Mouse (Mus musculus): ENCODE results near the gene Epha5. TPM values are rescaled to one million over a fixed set of nuclear protein-coding genes. Genes with fewer than 3 reads are reported as not detected.

Epha5 gene
- polyA plus RNA-seq, 1 experiment from 2014 or later = 6.8 TPM

- H3K9me3 ChIP-seq = no peaks in the 10 kb centered on the region
- H3K27ac ChIP-seq = no peak overlapping the region
- ATAC-seq (ENCODE audit: insufficient number of reproducible peaks, low FRiP score, low TSS enrichment, low read depth) = no peak
- no peaks in the 10 kb centered on the region for H3K4me1 ChIP-seq
- H3K27me3 ChIP-seq = no peaks in the 10 kb centered on the region
- H3K4me2 ChIP-seq = no peak overlapping the region
- no peak overlapping the region for H3K4me3 ChIP-seq
- H3K36me3 ChIP-seq = no peaks in the 10 kb centered on the region
- 50% methylated on average over 3 of the region's 3 CpGs for WGBS
- H3K9ac ChIP-seq = no peak overlapping the region
Measured at GRCm38 (mm10) chr5:84289429-84289977, 127.7 kb downstream of the Epha5 start.

- Histone ChIP-seq H3K27ac (no peak overlapping the region), H3K9me3 (no peaks in the 10 kb centered on the region), H3K4me2 (no peak overlapping the region), H3K9ac (no peak overlapping the region), H3K36me3 (no peaks in the 10 kb centered on the region), H3K4me1 (no peaks in the 10 kb centered on the region), H3K4me3 (no peak overlapping the region), H3K27me3 (no peaks in the 10 kb centered on the region)
- ATAC-seq (ENCODE audit: insufficient number of reproducible peaks, low FRiP score, low TSS enrichment, low read depth) = no peak
- 71% methylated on average over 22 of the region's 22 CpGs for WGBS
Measured at GRCm38 (mm10) chr5:84281290-84282017, 135.7 kb downstream of the Epha5 start.

DNA sequence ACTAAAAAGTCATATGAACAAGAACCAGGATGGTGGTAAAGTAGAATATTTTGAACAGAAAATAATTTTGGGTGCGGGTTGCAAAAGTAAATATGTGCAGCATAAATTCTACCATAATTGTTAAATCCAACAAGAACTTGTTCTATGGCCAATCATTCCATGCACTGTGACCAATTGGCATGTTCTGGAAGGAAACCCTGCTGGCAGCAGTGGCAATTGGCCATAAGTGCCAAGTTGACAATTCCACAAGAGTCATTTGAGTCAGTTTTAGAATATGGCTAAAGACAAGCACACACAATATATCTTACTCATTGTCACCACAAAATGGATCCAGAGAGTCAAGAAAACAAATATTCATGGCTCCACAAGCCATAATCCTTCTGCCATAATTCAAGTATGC, 140.2 kb downstream of the Epha5 start:
- WGBS = 83% methylated on average over 1 of the region's 1 CpGs
- ATAC-seq (ENCODE audit: insufficient number of reproducible peaks, low FRiP score, low TSS enrichment, low read depth) = no peak
- no peak overlapping the region for H3K4me3 ChIP-seq
- H3K9ac ChIP-seq = no peak overlapping the region
- H3K36me3 ChIP-seq = no peaks in the 10 kb centered on the region
- H3K4me1 ChIP-seq = no peaks in the 10 kb centered on the region
- H3K4me2 ChIP-seq = no peak overlapping the region
- no peaks in the 10 kb centered on the region for H3K27me3 ChIP-seq
- no peak overlapping the region for H3K27ac ChIP-seq
- no peaks in the 10 kb centered on the region for H3K9me3 ChIP-seq

GRCm38 (mm10) chr5:84265407-84265806, 151.8 kb downstream of the Epha5 start:
- Histone ChIP-seq H3K36me3 (no peaks in the 10 kb centered on the region), H3K9ac (no peak overlapping the region), H3K27ac (no peak overlapping the region), H3K4me1 (0 out of 2 replicates have a peak, but pooled peaks cover 2% of the 10 kb centered on the region), H3K27me3 (no peaks in the 10 kb centered on the region), H3K9me3 (no peaks in the 10 kb centered on the region), H3K4me3 (no peak overlapping the region), H3K4me2 (no peak overlapping the region)
- no peak for ATAC-seq (ENCODE audit: insufficient number of reproducible peaks, low FRiP score, low TSS enrichment, low read depth)
- WGBS = 80% methylated on average over 4 of the region's 4 CpGs

GRCm38 (mm10) chr5:84263999-84264398, 153.2 kb downstream of the Epha5 start:
- Histone ChIP-seq H3K9ac (no peak overlapping the region), H3K9me3 (no peaks in the 10 kb centered on the region), H3K4me3 (no peak overlapping the region), H3K4me1 (0 out of 2 replicates have a peak, but pooled peaks cover 2% of the 10 kb centered on the region), H3K27ac (no peak overlapping the region), H3K36me3 (no peaks in the 10 kb centered on the region), H3K4me2 (no peak overlapping the region), H3K27me3 (no peaks in the 10 kb centered on the region)
- ATAC-seq (ENCODE audit: insufficient number of reproducible peaks, low FRiP score, low TSS enrichment, low read depth) = no peak
- 19% methylated on average over 6 of the region's 6 CpGs for WGBS

DNA sequence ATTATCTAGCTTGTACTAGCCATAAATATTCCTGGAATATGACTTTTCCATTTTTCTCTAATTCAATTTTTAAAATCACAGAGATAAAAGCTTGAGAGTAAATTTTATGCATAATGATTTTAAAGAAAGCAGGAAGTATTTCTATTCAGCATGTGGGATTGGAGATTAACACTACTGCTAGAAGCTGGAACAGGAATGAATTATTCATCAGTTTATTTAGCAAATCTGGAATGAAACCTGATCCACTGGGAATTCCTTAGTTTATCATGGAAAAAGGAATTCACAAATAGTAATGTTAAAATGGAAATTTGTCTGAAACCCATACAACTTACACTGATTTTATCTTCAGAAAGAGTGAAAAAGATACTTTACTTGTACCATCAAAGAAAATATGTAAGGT, 187.2 kb downstream of the Epha5 start:
- Histone ChIP-seq H3K9ac (no peak overlapping the region), H3K27ac (no peak overlapping the region), H3K4me2 (no peak overlapping the region), H3K4me1 (no peaks in the 10 kb centered on the region), H3K36me3 (no peaks in the 10 kb centered on the region), H3K27me3 (no peaks in the 10 kb centered on the region), H3K9me3 (no peaks in the 10 kb centered on the region), H3K4me3 (no peak overlapping the region)
- no peak for ATAC-seq (ENCODE audit: insufficient number of reproducible peaks, low FRiP score, low TSS enrichment, low read depth)

DNA sequence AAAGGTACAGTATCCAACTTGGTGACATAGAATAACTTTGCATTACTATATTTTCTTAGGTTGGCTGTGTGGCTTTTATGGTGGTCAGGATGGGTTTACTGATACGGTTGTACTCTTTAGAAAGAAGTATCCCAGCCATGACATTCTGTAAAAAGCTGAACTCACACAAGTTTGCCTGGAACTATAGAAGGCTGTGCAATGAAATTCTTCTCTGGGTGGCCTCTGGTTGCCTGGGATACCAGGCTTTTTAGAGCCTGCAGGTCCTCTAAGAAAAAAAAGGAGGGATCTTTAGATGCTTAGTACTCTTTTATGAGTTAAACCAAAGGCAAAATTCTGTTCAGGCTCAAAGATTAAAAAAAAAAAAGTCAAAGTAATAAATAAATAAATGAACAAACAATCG, 208.6 kb downstream of the Epha5 start:
- ATAC-seq (ENCODE audit: insufficient number of reproducible peaks, low FRiP score, low TSS enrichment, low read depth) = no peak
- H3K9ac ChIP-seq = no peak overlapping the region
- H3K27me3 ChIP-seq = no peaks in the 10 kb centered on the region
- H3K4me2 ChIP-seq = no peak overlapping the region
- no peak overlapping the region for H3K27ac ChIP-seq
- no peaks in the 10 kb centered on the region for H3K4me1 ChIP-seq
- no peak overlapping the region for H3K4me3 ChIP-seq
- H3K9me3 ChIP-seq = no peaks in the 10 kb centered on the region
- H3K36me3 ChIP-seq = no peaks in the 10 kb centered on the region
- 82% methylated on average over 2 of the region's 2 CpGs for WGBS

DNA sequence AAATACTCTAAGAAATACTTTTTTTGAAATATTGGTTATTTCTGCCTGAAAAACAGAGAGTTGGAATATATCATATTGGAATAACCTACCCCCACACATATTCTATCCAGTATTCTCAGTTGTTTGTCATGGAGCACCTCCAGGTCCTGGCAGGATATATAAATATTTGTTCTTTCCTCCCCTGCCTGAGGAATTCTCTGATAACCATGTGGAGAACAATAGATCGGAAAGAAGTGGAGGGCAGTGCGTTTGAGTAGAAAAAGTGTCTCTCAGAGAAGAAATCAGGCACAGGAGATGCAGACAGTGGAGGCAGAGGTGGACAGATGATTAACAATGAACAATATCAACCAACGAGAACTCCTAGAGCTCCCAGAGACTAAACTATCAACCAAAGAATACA, 223.8 kb downstream of the Epha5 start:
- Histone ChIP-seq H3K27me3 (no peaks in the 10 kb centered on the region), H3K4me3 (no peak overlapping the region), H3K27ac (no peak overlapping the region), H3K36me3 (no peaks in the 10 kb centered on the region), H3K4me2 (no peak overlapping the region), H3K9me3 (no peaks in the 10 kb centered on the region), H3K4me1 (no peaks in the 10 kb centered on the region), H3K9ac (no peak overlapping the region)
- 78% methylated on average over 3 of the region's 3 CpGs for WGBS
- no peak for ATAC-seq (ENCODE audit: insufficient number of reproducible peaks, low FRiP score, low TSS enrichment, low read depth)

DNA sequence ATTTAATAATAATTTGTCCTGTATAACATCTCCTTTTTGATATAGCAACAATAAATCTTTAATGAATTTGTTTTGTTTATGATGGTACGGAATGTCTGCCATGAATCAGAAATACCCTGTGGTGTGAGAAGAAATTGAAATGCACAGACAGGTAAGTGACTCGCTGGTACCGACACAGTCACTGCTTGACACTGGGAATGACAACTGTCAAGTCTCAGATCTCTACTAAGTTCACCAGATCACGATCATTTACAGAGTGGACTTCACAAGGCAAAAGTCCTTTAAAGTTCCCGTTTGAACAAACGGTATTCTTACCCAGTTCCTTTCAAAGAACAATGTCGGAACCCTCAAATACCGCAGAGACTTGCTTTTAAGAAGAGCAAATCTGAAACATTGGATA, 233.0 kb downstream of the Epha5 start:
- ATAC-seq (ENCODE audit: insufficient number of reproducible peaks, low FRiP score, low TSS enrichment, low read depth) = no peak
- no peaks in the 10 kb centered on the region for H3K4me1 ChIP-seq

DNA sequence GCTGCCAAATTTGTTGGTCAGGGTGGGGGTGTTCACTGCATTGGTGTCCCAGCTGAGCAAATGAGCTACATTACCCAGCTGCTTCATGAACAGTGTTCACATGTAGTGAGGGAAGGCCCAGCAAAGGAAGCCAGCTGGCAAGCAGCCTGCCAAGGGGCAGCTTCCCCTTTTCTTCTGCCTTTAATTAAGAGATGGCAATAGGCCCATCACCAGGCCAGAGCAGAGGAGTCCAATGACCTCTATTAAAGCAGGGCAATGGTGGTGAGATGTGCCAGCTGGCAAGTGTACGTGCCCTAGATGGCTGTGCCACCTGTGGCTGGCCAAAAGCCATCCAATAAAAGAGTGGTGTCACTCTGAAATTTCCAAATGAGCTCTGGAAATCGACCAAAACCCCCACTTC, 264.1 kb downstream of the Epha5 start:
- Histone ChIP-seq H3K4me1 (0 out of 2 replicates have a peak, but pooled peaks cover 3% of the 10 kb centered on the region), H3K4me3 (no peak overlapping the region), H3K9ac (no peak overlapping the region), H3K36me3 (no peaks in the 10 kb centered on the region), H3K27ac (no peak overlapping the region), H3K27me3 (no peaks in the 10 kb centered on the region), H3K4me2 (no peak overlapping the region), H3K9me3 (no peaks in the 10 kb centered on the region)
- 50% methylated on average over 2 of the region's 2 CpGs for WGBS
- ATAC-seq (ENCODE audit: insufficient number of reproducible peaks, low FRiP score, low TSS enrichment, low read depth) = no peak

More for the DNA sequence above, 233.0 kb downstream of the Epha5 start:
- Histone ChIP-seq H3K27me3 (no peaks in the 10 kb centered on the region), H3K9me3 (no peaks in the 10 kb centered on the region), H3K9ac (no peak overlapping the region), H3K36me3 (no peaks in the 10 kb centered on the region), H3K27ac (no peak overlapping the region), H3K4me3 (no peak overlapping the region), H3K4me2 (no peak overlapping the region)
- WGBS = 86% methylated on average over 8 of the region's 8 CpGs

DNA sequence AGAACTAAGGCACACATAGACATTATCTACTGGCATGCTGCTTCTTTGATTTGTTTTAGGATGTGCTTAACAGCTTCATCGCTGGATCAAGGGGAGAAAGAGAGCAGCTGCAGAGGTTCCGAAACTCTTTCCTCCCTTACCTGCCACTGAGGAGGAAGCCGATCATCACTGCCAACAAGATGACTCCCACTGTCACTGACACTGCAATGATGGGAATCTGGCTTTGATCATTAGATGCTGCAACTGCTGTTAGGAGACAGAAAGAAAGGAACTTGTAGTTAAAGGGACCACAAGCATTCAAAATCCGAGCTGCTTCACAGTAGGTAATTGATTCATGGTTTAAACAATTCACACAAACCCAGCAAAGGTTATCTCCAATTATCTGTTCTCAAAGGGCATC, 275.0 kb downstream of the Epha5 start:
- no peaks in the 10 kb centered on the region for H3K27me3 ChIP-seq
- no peak for ATAC-seq (ENCODE audit: insufficient number of reproducible peaks, low FRiP score, low TSS enrichment, low read depth)
- H3K36me3 ChIP-seq = no peaks in the 10 kb centered on the region
- no peaks in the 10 kb centered on the region for H3K9me3 ChIP-seq
- H3K4me3 ChIP-seq = no peak overlapping the region
- 49% methylated on average over 4 of the region's 4 CpGs for WGBS
- H3K27ac ChIP-seq = no peak overlapping the region
- H3K9ac ChIP-seq = no peak overlapping the region
- H3K4me1 ChIP-seq = no peaks in the 10 kb centered on the region
- no peak overlapping the region for H3K4me2 ChIP-seq

- no peaks in the 10 kb centered on the region for H3K36me3 ChIP-seq
- H3K4me1 ChIP-seq = no peaks in the 10 kb centered on the region
- H3K27ac ChIP-seq = no peak overlapping the region
- no peak for ATAC-seq (ENCODE audit: insufficient number of reproducible peaks, low FRiP score, low TSS enrichment, low read depth)
- no peak overlapping the region for H3K9ac ChIP-seq
- H3K9me3 ChIP-seq = no peaks in the 10 kb centered on the region
- no peak overlapping the region for H3K4me3 ChIP-seq
- no peaks in the 10 kb centered on the region for H3K27me3 ChIP-seq
- 71% methylated on average over 11 of the region's 11 CpGs for WGBS
- H3K4me2 ChIP-seq = no peak overlapping the region
Measured at GRCm38 (mm10) chr5:84095947-84096346, 321.2 kb downstream of the Epha5 start.
